Mouse (Mus musculus) embryonic facial prominence, embryonic 14.5 days (tissue): ENCODE results near the gene Zbtb20. TPM values are rescaled to one million over a fixed set of nuclear protein-coding genes. Genes with fewer than 3 reads are reported as not detected.
"Not testable (repeated sequence)": the region's sequence is repeated elsewhere in the genome, so short reads cannot be mapped to it uniquely, and the experiment has no call there.

Experiments
- ATAC-seq: fragments of 200-750 bp; cut with Nextera tagmentation; 2 replicates; pipeline ENCODE4 v1.8.0; 2017; ENCODE audit warnings: low read depth, moderate number of reproducible peaks, moderate TSS enrichment
- DNase-seq: peaks from one replicate; pipeline ENCODE4 v3.0.0-alpha.2; 2015; ENCODE audit warnings: low spot score
- H3K27ac ChIP-seq: fragments of 300-500 bp; sonication (generic); replicated peaks from 2 replicates; pipeline ENCODE4 v1.5.1; 2014; ENCODE audit warnings: low read depth, mild to moderate bottlenecking, low read length, moderate library complexity
- H3K27me3 ChIP-seq: fragments of 300-500 bp; sonication (generic); replicated peaks from 2 replicates; pipeline ENCODE4 v1.6.1; 2014; ENCODE audit warnings: low read length; ENCODE audit not compliant: control insufficient read depth, insufficient read depth
- H3K36me3 ChIP-seq: fragments of 300-500 bp; sonication (generic); 2 replicates; pipeline ENCODE4 v1.6.1; 2014; ENCODE audit warnings: low read length, mixed read lengths; ENCODE audit not compliant: control insufficient read depth, insufficient read depth
- H3K4me1 ChIP-seq: fragments of 300-500 bp; sonication (generic); 2 replicates; pipeline ENCODE4 v1.6.1; 2014; ENCODE audit warnings: antibody characterized with exemption, low read length; ENCODE audit not compliant: control insufficient read depth, insufficient read depth
- H3K4me2 ChIP-seq: fragments of 300-500 bp; sonication (generic); 2 replicates; pipeline ENCODE4 v1.6.1; 2014; ENCODE audit warnings: low read depth, mild to moderate bottlenecking, low read length, moderate library complexity, mixed read lengths
- H3K4me3 ChIP-seq: fragments of 300-500 bp; sonication (generic); 2 replicates; pipeline ENCODE4 v1.5.1; 2014; ENCODE audit warnings: low read depth, mild to moderate bottlenecking, low read length
- H3K9ac ChIP-seq: fragments of 300-500 bp; sonication (generic); 2 replicates; pipeline ENCODE4 v1.6.1; 2014; ENCODE audit warnings: low read depth, mild to moderate bottlenecking, low read length, moderate library complexity, mixed read lengths
- H3K9me3 ChIP-seq: fragments of 300-500 bp; sonication (generic); 2 replicates; pipeline ENCODE4 v1.6.1; 2016; ENCODE audit warnings: low read length; ENCODE audit not compliant: control insufficient read depth
- WGBS: fragments of 180-500 bp; shearing (Covaris S2); extraction: QIAGEN DNeasy Blood & Tissue Kit; methylation state at CpG from one replicate; pipeline ENCODE4 v1.1.7; 2014; 5-methylcytosine and 5-hydroxymethylcytosine counted together
- polyA plus RNA-seq: library from polyadenylated mRNA; unstranded; fragments of >200 nt; fragmentation: Nextera tagmentation; extraction: Ambion mirVana; gene quantifications from 2 replicates; pipeline ENCODE4 v1.2.1, GENCODE M21; 2014

Gene Zbtb20
- polyA plus RNA-seq, 1 experiment from 2014 or later = 20.6 TPM

GRCm38 (mm10) chr16:42914457-42915085, 38.9 kb downstream of the Zbtb20 start:
- 39% methylated on average over 8 of the region's 8 CpGs for WGBS

GRCm38 (mm10) chr16:42919992-42920760, 44.5 kb downstream of the Zbtb20 start:
- DNase-seq (no peak), ATAC-seq (no peak)
- WGBS = 94% methylated on average over 5 of the region's 5 CpGs
- Histone ChIP-seq H3K4me3 (no peak overlapping the region), H3K9ac (no peak overlapping the region), H3K9me3 (no peaks in the 10 kb centered on the region), H3K27me3 (no peaks in the 10 kb centered on the region), H3K4me2 (no peak overlapping the region), H3K36me3 (no peaks in the 10 kb centered on the region), H3K27ac (no peak overlapping the region), H3K4me1 (no peaks in the 10 kb centered on the region)

More at GRCm38 (mm10) chr16:42914457-42915085, 38.9 kb downstream of the Zbtb20 start:
- H3K4me3 ChIP-seq = no peak overlapping the region
- no peak overlapping the region; the same call in 1 of the 2 replicates for H3K27ac ChIP-seq
- no peak overlapping the region for H3K9ac ChIP-seq
- no peaks in the 10 kb centered on the region for H3K27me3 ChIP-seq
- H3K4me2 ChIP-seq = no peak overlapping the region
- no peaks in the 10 kb centered on the region for H3K9me3 ChIP-seq
- 0 out of 2 replicates have a peak, but pooled peaks cover 9% of the 10 kb centered on the region for H3K4me1 ChIP-seq
- peak; percentile 81; the same call in 1 of the 2 replicates for ATAC-seq
- no peaks in the 10 kb centered on the region for H3K36me3 ChIP-seq
- DNase-seq = peak; percentile 63

GRCm38 (mm10) chr16:42921436-42921835, 45.8 kb downstream of the Zbtb20 start:
- H3K9ac ChIP-seq = no peak overlapping the region
- WGBS = 48% methylated on average over 4 of the region's 4 CpGs
- no peaks in the 10 kb centered on the region for H3K36me3 ChIP-seq
- H3K4me3 ChIP-seq = no peak overlapping the region
- H3K27me3 ChIP-seq = no peaks in the 10 kb centered on the region
- no peak overlapping the region for H3K4me2 ChIP-seq
- H3K9me3 ChIP-seq = no peaks in the 10 kb centered on the region
- ATAC-seq (no peak), DNase-seq (no peak)
- no peak overlapping the region for H3K27ac ChIP-seq
- H3K4me1 ChIP-seq = no peaks in the 10 kb centered on the region

- H3K36me3 ChIP-seq = no peaks in the 10 kb centered on the region
- no peak overlapping the region for H3K4me2 ChIP-seq
- no peaks in the 10 kb centered on the region for H3K4me1 ChIP-seq
- H3K27ac ChIP-seq = no peak overlapping the region
- 73% methylated on average over 2 of the region's 2 CpGs for WGBS
- no peak for ATAC-seq
- no peak overlapping the region for H3K9ac ChIP-seq
- H3K4me3 ChIP-seq = no peak overlapping the region
- DNase-seq = no peak
- H3K9me3 ChIP-seq = no peaks in the 10 kb centered on the region
- H3K27me3 ChIP-seq = no peaks in the 10 kb centered on the region
Measured at GRCm38 (mm10) chr16:42938211-42938610, 62.5 kb downstream of the Zbtb20 start.

GRCm38 (mm10) chr16:42947016-42947415, 71.3 kb downstream of the Zbtb20 start:
- Histone ChIP-seq H3K4me1 (no peaks in the 10 kb centered on the region), H3K9me3 (no peaks in the 10 kb centered on the region), H3K36me3 (no peaks in the 10 kb centered on the region), H3K9ac (no peak overlapping the region), H3K4me2 (no peak overlapping the region), H3K27me3 (no peaks in the 10 kb centered on the region), H3K4me3 (no peak overlapping the region), H3K27ac (no peak overlapping the region)
- DNase-seq (peak; percentile 11), ATAC-seq (no peak)
- WGBS = 32% methylated on average over 4 of the region's 4 CpGs

- not testable (repeated sequence) for DNase-seq, H3K9ac ChIP-seq, H3K9me3 ChIP-seq, H3K27me3 ChIP-seq, H3K4me1 ChIP-seq, H3K4me3 ChIP-seq, H3K4me2 ChIP-seq, H3K36me3 ChIP-seq, ATAC-seq, H3K27ac ChIP-seq
- 96% methylated on average over 17 of the region's 17 CpGs for WGBS
Measured at GRCm38 (mm10) chr16:42955401-42955800, 79.7 kb downstream of the Zbtb20 start.

- Histone ChIP-seq H3K9ac (no peak overlapping the region), H3K36me3 (no peaks in the 10 kb centered on the region), H3K27ac (no peak overlapping the region), H3K27me3 (no peaks in the 10 kb centered on the region), H3K4me1 (no peaks in the 10 kb centered on the region), H3K4me2 (no peak overlapping the region), H3K4me3 (no peak overlapping the region), H3K9me3 (no peaks in the 10 kb centered on the region)
- 80% methylated on average over 2 of the region's 2 CpGs for WGBS
- ATAC-seq (no peak), DNase-seq (no peak)
Measured at GRCm38 (mm10) chr16:42972872-42973271, 97.2 kb downstream of the Zbtb20 start.

- Histone ChIP-seq H3K27ac (no peak overlapping the region), H3K4me1 (no peaks in the 10 kb centered on the region), H3K9ac (no peak overlapping the region), H3K9me3 (no peaks in the 10 kb centered on the region), H3K27me3 (no peaks in the 10 kb centered on the region), H3K4me3 (no peak overlapping the region), H3K36me3 (no peaks in the 10 kb centered on the region), H3K4me2 (no peak overlapping the region)
- DNase-seq (no peak), ATAC-seq (no peak)
- 63% methylated on average over 1 of the region's 1 CpGs for WGBS
Measured at GRCm38 (mm10) chr16:42998896-42999295, 123.2 kb downstream of the Zbtb20 start.
